In genomic region chr11:45816712-45817111, GRCm38 (mm10) we compare ENCODE assay signal across 12 mouse cellular contexts.
"Had no signal": no experiment of that assay in that cellular context is flagged by ENCODE, and none has a peak within 500 bp of the region (broad histone marks: within the 10 kb centered on the region; RNA-seq: fewer than 3 reads in every experiment).

No protein-coding gene starts in this region.

- H3K27me3 ChIP-seq: kidney, embryonic 15.5 days; limb, embryonic 15.5 days; liver, embryonic 13.5 days; midbrain, embryonic 15.5 days; neural tube, embryonic 12.5 days; stomach, embryonic 15.5 days had no signal

- H3K9me3 ChIP-seq: kidney, embryonic 15.5 days; limb, embryonic 15.5 days; liver, embryonic 13.5 days; midbrain, embryonic 10.5 days; midbrain, embryonic 15.5 days; neural tube, embryonic 12.5 days; stomach, embryonic 15.5 days had no signal

- H3K4me1 ChIP-seq: kidney, embryonic 15.5 days; limb, embryonic 15.5 days; midbrain, embryonic 15.5 days; neural tube, embryonic 12.5 days; stomach, embryonic 15.5 days had no signal

- H3K9ac ChIP-seq: kidney, embryonic 15.5 days; limb, embryonic 15.5 days; liver, embryonic 13.5 days; midbrain, embryonic 15.5 days; neural tube, embryonic 12.5 days; stomach, embryonic 15.5 days had no signal

- H3K36me3 ChIP-seq: kidney, embryonic 15.5 days; limb, embryonic 15.5 days; liver, embryonic 13.5 days; midbrain, embryonic 10.5 days; midbrain, embryonic 15.5 days; neural tube, embryonic 12.5 days; stomach, embryonic 15.5 days had no signal

- H3K4me2 ChIP-seq: kidney, embryonic 15.5 days; limb, embryonic 15.5 days; liver, embryonic 13.5 days; midbrain, embryonic 15.5 days; neural tube, embryonic 12.5 days; stomach, embryonic 15.5 days had no signal

- H3K27ac ChIP-seq: kidney, embryonic 15.5 days; limb, embryonic 15.5 days; liver, embryonic 13.5 days; midbrain, embryonic 10.5 days; midbrain, embryonic 15.5 days; neural tube, embryonic 12.5 days; stomach, embryonic 15.5 days had no signal

- ATAC-seq: midbrain, embryonic 15.5 days had no signal

- H3K4me3 ChIP-seq: kidney, embryonic 15.5 days; limb, embryonic 15.5 days; liver, embryonic 13.5 days; midbrain, embryonic 10.5 days; midbrain, embryonic 15.5 days; neural tube, embryonic 12.5 days; stomach, embryonic 15.5 days had no signal

- DNase-seq: kidney, adult 18-20 months; kidney, postnatal 25 days; layer of hippocampus, adult 9-11 months; layer of hippocampus, postnatal 36 days; liver, embryonic 13.5 days; thymus, postnatal 14 days had no signal
